Mouse (Mus musculus): Measurements from ENCODE around the gene Itga4.

Itga4 gene

DNA sequence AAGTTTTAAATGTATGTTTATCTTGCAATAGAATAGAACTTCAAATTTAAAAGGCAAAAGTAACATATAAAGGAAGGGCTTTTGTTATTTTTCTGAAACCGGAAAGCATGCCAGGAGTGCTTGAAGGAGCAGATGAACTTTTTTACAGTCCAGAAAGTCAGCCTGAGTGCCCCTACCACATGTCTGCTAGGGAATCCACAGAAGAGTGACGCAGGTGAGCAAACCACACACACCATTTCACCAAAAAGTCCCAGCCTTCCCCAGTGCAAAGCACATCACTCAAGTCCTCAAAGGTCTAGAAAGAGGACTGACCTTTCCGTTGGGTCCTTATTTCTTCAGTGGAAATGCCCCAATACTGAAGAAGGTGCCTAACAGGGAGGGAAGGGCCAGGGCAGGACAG, 11.3 kb downstream of the Itga4 start:
- no peak for DNase-seq (ENCODE audit: low read depth, low spot score)

DNA sequence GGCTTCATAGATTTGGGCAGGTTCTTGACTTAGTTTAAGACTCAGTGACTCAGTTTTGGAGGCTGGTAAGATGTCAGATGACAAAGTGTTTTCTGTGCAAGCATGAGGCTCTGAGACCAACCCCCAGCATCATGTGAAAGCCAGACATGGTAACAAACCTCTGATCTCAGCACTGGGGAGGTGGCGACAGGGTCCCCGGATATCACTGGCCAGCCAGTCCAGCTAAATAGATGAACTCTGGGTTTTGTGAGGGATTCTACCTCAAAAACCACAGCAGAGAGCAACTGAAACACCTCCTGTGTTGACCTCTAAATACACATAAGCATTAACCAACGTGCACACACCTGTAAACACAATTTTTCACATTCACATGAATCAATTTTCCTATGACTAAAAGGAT, 12.0 kb downstream of the Itga4 start:
- no peak for DNase-seq (ENCODE audit: low read depth, low spot score)

DNA sequence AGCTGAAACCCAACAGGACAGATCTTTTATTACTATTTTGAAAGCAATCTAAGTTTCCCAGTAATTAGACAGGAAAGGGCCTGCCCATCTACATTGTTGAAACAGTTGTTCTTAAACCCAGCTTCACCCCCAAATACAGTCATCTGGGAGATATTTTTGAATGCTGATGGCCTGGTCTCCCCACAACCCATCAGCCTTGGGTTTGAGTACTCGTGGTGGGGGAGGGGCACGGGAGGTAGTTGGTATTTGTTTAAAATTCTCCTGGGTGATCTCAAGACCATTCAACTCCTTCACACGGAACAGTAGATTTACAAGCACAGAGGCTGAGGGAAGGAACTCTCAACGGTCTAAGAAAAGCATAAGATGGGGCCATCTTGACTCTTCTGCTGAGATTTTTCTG, 13.6 kb downstream of the Itga4 start:
- no peak for DNase-seq (ENCODE audit: low read depth, low spot score)

DNA sequence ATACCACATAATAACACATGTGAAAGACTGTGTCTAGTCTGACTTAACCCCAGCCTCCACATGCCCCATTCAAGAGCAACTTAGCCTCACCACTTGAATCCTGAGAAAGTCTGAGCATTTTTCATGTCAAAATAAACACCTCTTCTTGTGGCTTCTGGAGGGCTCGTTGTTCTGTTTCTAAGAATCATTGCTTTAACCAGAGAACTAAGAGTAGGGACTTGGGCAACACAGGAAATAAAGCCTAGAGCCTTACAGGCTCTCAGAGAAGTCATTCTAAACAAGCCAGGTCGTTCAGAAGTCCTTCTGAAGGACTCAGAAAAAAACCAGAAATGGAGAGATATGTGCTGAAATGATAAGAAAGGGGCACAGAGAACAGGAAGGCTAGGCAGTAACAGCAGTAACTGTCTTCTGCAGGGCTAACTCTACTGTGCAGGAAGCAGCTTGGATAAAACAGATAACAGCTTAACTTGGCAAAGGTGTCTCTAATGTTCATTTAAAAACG, 14.9 kb downstream of the Itga4 start:
- no peak for DNase-seq (ENCODE audit: low read depth, low spot score)

DNA sequence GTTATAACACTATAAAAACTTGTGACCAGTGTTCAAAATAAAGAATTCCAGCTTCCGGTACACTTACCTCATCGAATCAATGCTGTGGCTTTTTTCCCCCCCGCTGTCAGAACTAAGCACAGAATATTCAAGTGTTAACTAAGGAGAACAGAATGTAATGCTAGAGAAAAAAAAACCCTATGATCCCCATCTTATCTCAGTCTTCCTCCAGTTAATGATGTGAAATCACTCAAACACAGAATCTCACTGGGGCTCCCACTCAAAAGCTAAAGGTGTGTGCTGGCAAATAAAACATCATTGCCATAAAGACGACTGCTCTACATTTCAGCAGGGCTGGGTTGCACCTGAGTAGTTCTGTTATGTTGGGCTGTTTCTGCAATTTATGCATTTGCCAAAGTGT, 16.6 kb downstream of the Itga4 start:
- no peak for DNase-seq (ENCODE audit: low read depth, low spot score)

DNA sequence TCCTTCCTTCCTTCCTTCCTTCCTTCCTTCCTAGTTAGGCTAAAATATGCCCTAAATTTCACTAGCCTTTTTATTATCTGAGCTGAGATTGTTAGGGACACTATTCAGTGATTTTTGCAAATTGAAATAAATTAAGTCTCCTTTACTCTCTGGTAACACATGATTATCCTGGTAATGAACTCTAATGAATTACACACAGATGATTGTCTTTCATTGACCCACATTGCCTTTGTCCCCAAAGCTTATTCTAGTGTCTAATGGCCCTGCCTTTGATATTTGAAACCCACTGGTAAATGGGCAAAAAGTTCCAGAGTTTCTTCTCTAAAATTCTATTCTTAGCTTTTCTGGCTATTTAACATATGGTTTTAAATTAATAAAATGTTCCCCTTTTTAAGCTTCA, 23.4 kb downstream of the Itga4 start:
- no peak for DNase-seq (ENCODE audit: low read depth, low spot score)

DNA sequence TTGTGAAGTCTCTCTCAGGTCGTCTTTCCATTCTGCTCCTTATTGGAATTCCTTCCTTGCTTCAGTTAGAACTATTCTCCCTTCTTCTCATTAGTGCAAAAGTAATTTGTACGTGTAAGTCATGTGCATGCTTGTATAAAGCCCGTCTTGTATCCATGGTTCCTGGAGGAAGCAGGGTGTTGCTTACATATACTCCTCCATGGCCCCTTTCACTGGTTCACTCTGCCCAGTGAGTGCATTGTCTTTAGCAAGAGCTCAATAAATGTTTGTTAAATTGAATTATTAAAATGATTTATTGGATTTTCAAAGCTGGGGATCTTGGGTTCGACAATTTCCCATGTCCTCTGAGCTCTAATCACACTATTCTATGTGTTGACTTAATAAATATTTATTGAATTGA, 29.0 kb downstream of the Itga4 start:
- DNase-seq (ENCODE audit: low read depth, low spot score) = no peak

DNA sequence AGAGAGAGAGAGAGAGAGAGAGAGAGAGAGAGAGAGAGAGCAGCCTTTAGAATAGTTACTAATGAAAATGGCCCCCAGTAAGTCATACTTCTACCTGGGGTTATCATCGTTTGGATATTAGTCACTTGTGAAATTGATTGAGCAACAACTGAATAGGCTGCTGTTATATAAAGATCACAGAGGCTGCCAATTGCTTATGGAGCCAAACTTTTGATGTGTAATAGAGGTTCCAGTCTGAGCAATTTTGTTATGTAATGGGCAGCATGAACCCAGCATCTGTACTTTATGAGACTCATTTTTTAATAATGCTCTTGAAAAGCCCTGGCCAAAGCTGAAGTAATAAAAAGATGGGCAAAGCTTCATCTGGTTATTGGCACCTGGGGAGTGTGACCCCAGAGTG, 34.9 kb downstream of the Itga4 start:
- no peak for DNase-seq (ENCODE audit: low read depth, low spot score)

DNA sequence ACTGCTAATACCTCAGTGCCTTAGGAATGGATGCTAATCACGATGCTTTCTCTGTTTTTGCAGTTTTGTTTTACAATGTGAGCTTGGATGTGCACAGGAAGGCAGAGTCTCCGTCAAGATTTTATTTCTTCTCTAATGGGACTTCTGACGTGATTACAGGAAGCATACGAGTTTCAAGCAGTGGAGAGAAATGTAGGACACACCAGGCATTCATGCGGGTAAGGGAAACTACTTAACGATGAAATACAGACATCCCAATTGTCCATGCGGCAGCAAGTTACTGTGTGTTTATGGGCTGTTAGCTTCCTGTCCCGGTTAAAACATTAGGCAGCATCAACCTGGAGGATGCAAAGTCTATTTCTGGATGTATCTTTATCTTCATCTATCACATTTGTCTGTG, 36.7 kb downstream of the Itga4 start:
- DNase-seq (ENCODE audit: low read depth, low spot score) = no peak

DNA sequence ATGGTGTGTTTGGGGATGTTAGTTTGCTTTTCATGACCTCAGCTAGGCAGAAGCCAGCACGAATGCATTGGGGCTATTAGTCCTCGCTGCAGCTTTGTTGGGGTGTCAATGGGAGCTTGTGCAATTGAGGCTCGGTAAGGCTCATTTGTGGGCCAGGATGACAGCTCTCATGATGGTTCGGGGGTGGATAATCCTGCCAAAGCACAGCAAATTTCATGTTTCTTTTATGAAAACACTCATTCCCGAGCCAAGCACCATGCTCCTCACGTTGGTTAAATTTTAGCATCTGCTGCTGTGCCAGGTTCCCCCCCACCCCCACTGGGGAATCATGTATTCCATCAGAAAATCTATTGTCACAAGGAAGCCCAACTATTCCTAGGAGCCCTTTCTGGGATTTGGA, 37.2 kb downstream of the Itga4 start:
- no peak for DNase-seq (ENCODE audit: low read depth, low spot score)

DNA sequence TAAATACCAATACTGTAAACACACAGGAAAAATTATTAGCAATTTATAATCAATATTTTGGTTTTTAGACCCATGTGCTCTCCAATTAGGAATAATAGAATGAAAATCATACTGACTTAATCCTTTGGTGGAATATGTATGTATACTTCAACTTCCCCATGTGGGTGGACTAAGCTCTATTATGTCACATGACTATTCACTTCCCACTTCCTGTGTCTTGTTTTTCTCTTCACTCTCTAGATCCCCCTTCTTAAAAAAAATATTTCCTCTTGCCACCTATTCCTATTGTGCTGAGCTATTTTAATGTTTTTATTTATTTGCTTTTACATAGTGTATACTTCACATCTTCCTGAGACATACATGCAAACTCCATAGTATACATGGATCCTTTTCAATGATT, 47.2 kb downstream of the Itga4 start:
- DNase-seq (ENCODE audit: low read depth, low spot score) = no peak

DNA sequence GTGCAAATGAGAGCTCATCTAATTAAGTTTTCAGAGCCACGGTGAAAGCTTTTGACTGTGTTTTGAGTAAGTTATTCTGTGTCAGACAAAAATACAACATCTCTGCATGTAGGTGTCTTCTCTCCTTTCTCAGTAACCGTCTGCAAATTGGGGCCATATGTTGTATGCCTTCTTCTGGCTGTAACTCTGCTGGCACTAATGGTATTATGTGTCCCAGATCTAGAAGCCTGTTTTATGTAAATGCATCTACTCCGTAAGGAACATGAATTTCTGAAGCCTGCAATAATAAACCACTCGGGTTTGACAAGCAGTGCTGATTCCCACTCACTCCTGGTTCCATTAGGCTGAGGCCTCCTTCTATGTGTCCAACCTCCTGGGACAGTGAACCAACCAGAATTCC, 52.3 kb downstream of the Itga4 start:
- DNase-seq (ENCODE audit: low read depth, low spot score) = no peak

DNA sequence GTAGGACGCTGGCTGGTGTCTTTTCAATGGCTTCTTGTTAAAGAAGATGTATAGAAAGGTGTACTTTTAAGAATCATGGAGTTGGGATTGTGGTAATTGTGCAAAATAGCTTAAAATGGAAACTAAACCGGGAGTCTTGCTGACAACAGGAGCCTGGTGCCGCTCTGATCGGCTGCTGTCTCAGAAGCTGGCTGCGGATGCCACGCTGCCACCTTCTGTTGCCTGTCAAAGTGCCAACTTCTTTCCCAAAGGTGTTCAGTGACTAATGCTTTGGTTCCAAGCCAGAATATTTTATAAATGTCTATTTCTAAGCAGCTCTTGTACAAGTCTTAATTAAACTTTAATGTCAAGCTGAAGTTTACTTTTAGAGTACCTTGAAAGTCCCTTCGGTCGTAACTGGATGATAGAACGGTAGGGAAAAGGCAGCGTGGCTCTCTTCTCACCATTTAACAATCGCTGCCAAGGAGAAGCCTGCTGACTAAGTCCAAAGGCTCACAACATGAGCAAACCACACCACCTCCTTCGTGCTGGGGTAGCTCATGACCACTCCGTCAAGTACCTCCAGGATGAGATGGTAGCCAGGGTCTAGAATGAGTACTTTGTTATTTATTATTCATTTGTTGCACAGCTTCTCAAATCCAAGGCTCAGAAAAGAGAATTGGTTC, 54.4 kb downstream of the Itga4 start:
- no peak for DNase-seq (ENCODE audit: low read depth, low spot score)

DNA sequence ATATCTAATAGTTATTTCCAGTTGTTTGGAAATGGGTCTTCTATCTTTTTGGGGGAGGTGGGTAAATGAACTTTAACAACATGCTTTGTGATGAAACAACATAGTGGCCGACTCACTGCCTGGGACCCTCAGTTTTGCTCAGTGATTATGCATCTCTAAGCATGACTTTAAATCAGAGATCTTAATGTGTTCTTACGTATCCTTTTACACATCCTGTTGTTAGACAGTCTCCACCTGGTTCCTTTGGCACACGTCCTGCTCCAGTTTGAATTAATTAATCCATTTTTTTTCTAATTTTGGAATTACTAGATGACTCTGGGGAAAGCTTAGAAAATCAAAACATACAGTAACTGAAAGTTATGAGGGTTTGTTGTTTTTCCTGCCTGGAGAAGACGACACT, 57.3 kb downstream of the Itga4 start:
- DNase-seq (ENCODE audit: low read depth, low spot score) = no peak

DNA sequence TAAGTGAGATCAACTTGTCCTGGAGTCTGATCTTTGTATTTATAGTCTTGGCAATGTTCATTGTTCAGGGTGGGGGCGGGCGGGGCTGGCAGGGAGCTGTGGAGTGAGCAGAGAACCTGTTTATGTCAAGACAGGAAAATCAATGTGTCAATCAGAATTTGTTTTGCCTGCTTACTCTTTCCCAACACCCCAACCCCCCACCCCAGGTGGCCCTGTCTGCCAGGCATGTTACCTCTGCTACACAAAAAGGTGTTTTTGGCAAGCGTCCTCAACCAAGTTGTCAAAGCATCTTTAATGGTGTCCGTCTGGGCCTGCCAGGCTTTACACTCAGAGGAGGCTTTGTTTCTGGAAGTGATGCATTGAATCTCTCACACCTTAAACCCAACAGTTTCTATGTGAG, 59.9 kb downstream of the Itga4 start:
- no peak for DNase-seq (ENCODE audit: low read depth, low spot score)

DNA sequence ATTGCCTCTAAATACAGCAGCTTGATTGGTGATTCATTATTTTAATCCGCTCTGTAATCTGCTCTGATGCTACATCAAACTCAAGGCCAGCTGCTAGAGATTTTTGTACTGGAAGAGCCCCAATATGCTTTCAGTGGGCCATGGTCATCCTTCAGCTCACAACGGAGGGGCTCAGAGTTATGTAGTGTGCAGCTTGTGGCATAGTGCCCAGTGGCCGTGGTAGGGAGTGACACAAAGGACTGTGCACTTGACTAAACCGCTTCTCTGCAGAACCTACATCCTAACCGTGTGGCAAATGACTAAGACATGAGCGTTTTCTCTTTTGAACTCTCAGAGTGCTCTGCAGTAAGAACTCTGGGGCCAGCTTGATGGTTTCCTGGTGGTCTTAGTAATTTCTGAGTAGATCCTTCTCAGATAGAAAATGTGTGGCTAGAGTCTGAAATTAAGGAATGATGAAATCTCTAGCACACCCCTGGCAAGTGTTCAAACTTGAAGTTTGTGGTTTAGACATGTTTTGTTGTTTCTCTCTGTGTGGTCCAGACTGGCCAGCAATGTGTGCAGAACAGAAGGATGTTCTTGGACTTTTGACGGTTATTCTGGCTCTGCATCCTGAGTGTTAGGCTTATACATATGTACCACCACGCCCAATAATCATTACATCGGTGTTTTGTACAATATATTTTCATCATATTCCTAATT, 61.1 kb downstream of the Itga4 start:
- DNase-seq (ENCODE audit: low read depth, low spot score) = no peak

DNA sequence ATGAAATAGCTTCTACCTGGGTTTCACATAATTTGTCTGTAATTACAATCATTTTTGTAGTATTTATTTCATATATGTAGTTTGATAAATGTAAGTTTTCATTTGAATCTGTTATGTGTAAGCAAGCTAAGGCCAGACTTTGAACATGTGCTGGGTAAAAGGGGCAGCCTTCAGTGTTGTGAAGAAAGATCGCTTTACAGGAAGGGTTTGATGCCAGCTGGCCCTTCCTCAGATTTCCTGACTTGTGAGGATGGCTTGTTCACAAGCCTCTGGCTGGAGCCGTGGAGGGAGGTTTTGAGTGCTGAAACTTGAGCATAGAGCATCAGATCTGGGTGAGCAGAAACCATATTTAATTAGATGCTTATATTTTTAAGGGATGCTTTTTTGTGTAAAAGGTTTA, 72.9 kb downstream of the Itga4 start:
- DNase-seq (ENCODE audit: low read depth, low spot score) = no peak

DNA sequence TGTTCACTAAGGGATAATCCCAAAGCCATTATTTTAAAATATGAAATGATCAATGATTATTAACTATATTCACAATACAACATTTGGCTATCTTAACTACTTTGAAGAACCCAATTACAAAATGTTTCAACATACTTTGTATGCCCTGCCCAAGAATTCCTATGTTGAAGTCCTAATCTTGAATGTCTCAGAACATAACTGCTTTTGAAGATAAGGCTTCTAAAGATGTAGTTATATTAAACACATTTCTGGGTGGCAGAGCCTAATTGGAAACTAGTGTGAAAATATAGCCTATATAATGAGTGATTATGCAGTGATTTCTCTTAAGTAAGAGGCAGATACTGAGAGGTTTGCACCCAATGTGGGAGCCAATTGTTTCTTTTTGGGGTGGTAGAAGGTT, 79.4 kb downstream of the Itga4 start:
- DNase-seq (ENCODE audit: low read depth, low spot score) = no peak

DNA sequence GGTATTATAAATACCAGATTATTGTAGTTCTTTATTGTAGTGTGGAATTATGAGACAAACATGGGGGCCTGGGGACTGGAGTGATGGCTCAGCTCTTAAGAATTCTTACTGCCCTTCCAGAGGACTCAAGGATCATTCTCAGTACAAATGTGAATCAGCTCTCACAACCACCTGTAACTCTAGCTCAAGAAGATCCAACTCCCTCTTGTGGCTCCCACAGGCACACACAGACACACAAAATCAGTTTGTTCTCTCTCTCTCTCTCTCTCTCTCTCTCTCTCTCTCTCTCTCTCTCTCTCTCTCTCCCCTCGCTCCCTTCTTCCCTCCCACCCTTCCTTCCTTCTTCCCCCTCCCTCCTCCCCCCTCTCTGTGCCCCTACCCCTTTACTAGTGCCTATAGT, 80.9 kb downstream of the Itga4 start:
- DNase-seq (ENCODE audit: low read depth, low spot score) = no peak

DNA sequence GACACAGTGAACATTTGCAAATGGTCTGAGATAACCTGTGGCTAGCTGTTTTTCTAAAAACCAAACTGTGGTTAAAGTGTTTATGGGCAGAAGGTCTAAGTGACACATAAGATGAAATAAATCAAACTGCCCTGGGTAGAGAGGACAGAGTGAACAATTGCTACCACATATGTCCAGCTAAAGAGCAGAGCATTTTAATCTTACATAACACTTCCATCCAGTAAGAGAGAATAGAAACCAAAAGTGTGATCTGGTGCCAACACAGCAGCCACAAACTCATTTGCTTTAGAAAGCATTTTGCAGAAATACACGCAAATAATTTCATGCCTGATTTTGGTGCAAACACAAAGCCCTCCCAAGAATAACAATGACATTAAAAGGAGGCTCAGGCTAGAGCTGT, 83.8 kb downstream of the Itga4 start:
- no peak for DNase-seq (ENCODE audit: low read depth, low spot score)

DNA sequence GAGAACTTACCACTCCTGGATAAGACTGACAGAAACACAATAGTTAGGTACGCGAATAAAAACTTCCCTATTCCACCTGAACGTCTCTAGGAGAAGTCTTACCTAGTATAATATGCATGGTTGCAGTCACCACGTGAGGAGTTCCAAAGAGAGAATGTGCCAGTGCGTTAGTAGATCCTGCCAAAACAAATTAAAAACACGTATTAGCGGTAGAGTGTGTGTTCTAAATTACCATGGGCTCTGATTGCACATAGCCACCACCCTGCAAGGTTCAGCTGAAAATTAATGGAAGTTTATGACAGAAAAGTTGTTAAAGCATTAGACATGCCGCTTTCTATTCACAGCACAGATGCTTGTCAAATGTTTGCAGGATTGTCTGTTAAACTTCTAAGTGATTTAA, 87.9 kb downstream of the Itga4 start:
- DNase-seq (ENCODE audit: low read depth, low spot score) = no peak

DNA sequence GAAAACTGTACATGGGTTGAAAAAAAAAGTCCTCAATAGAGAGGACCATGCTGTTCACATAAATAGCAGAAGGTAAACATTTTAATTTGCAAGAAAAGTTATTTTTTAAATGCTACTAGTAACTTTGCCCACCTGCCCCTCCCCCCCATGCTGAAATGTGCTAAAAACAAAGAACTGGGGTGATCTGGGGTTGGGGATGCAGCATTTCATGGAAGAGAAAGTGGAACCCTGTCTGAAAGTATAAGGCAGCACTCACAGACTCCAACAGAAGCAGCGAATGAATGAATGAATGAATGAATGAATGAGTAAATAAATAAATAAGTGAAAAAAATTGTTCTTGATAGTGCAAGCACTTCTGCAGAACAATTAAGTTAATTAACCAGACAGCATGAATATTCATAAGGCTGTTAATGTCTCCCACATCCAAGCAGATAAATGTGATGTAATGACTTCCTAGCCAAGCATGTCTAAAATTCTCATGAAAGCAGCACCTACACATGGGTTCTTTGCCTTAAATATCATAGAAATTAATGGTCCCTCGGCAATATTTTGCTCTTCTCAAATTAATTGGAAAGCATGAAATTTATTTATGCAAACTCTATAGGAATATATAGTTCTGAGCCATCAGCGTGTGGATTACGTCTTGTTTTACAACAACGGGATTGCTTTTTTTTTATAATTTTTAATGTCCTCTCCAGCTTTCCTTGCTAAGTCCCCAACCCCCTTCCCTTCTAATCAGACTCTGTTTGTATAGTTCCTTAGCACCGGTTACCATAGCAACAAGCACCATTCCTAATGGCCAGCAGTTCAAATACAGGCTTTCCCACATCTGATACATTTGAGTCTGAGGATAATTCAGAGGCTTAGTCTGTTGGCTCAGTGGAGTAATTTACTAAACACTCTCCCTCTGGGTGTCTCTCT, 96.2 kb downstream of the Itga4 start:
- peak; percentile 49 for DNase-seq (ENCODE audit: low read depth, low spot score)
